Mouse (Mus musculus): ENCODE results near the gene Eif1b. TPM values are rescaled to one million over a fixed set of nuclear protein-coding genes. Genes with fewer than 3 reads are reported as not detected.

Gene Eif1b
- 93.5 TPM for polyA plus RNA-seq (2017; shearing (Covaris generic))

GRCm38 (mm10) chr9:120492010-120492399, at the start of gene Eif1b:
Eif1b (plus strand) TSS chr9:120492232.

GRCm38 (mm10) chr9:120539662-120540251, 47.7 kb downstream of the Eif1b start, which contains the start of gene Entpd3:
Entpd3 (plus strand) TSS chr9:120539818.

Other genes with a start within 250 kb of the Eif1b start
- gene Myrip, start 190.7 kb upstream of the Eif1b start, polyA plus RNA-seq (2017; shearing (Covaris generic)), result not detected
- gene Entpd3, start 47.6 kb downstream of the Eif1b start, polyA plus RNA-seq (2017; shearing (Covaris generic)), result not detected
- gene Rpl14, start 79.2 kb downstream of the Eif1b start, polyA plus RNA-seq (2017; shearing (Covaris generic)), result 761 TPM

All from CD4-positive, CD25-positive, alpha-beta regulatory T cell (primary cell).